In genomic region chr11:11929059-11929458, GRCm38 (mm10) we compare ENCODE assay signal across 31 mouse cellular contexts. TPM values are rescaled to one million over a fixed set of nuclear protein-coding genes. Genes with fewer than 3 reads are reported as not detected.
DNase-seq lines count a peak whose midpoint lies in the region; ATAC-seq and TF ChIP-seq lines count a peak whose summit lies in the region.
"Had no signal": no experiment of that assay in that cellular context is flagged by ENCODE, and none has a peak within 500 bp of the region (broad histone marks: within the 10 kb centered on the region; RNA-seq: fewer than 3 reads in every experiment).

No protein-coding gene starts in this region.

- no peak overlapping the region for H3K4me2 ChIP-seq in heart, embryonic 15.5 days
- H3K4me2 ChIP-seq in kidney, postnatal 0 days (ENCODE audit: low read length): no peak overlapping the region
- H3K4me2 ChIP-seq in stomach, embryonic 16.5 days (ENCODE audit: low read depth, low read length): no peak overlapping the region
- no peak overlapping the region for H3K4me2 ChIP-seq in stomach, postnatal 0 days (replicated peaks; ENCODE audit: low read depth)
- H3K4me2 ChIP-seq: embryonic facial prominence, embryonic 12.5 days; hindbrain, embryonic 13.5 days; liver, embryonic 13.5 days; lung, embryonic 15.5 days; midbrain, embryonic 15.5 days; neural tube, embryonic 15.5 days had no signal

- no peak for TF ChIP-seq EP300 in stomach, postnatal 0 days (optimal IDR thresholded peaks at IDR 0.05)

- H3K4me1 ChIP-seq in heart, embryonic 10.5 days: peaks cover 13% of the 10 kb centered on the region
- H3K4me1 ChIP-seq in heart, embryonic 15.5 days (replicated peaks): peaks cover 12% of the 10 kb centered on the region
- no peaks in the 10 kb centered on the region for H3K4me1 ChIP-seq in kidney, postnatal 0 days (replicated peaks; ENCODE audit: insufficient read depth, low read length)
- H3K4me1 ChIP-seq in stomach, embryonic 16.5 days (ENCODE audit: control insufficient read depth, insufficient read depth, low read length): no peaks in the 10 kb centered on the region
- no peaks in the 10 kb centered on the region for H3K4me1 ChIP-seq in stomach, postnatal 0 days (replicated peaks; ENCODE audit: control insufficient read depth, insufficient read depth)
- H3K4me1 ChIP-seq: embryonic facial prominence, embryonic 12.5 days; midbrain, embryonic 15.5 days; neural tube, embryonic 15.5 days had no signal

- no peak overlapping the region for H3K4me3 ChIP-seq in heart, embryonic 10.5 days
- no peak overlapping the region for H3K4me3 ChIP-seq in heart, embryonic 15.5 days
- H3K4me3 ChIP-seq in kidney, postnatal 0 days (replicated peaks; ENCODE audit: low read depth, low read length): no peak overlapping the region
- H3K4me3 ChIP-seq in stomach, embryonic 16.5 days (replicated peaks; ENCODE audit: low read length): no peak overlapping the region
- no peak overlapping the region for H3K4me3 ChIP-seq in stomach, postnatal 0 days (ENCODE audit: low read depth, low read length)
- H3K4me3 ChIP-seq: embryonic facial prominence, embryonic 12.5 days; hindbrain, embryonic 13.5 days; liver, embryonic 13.5 days; lung, embryonic 15.5 days; midbrain, embryonic 10.5 days; midbrain, embryonic 15.5 days; neural tube, embryonic 15.5 days had no signal

- intact Hi-C loops in heart, postnatal 25 days (cut with DNase I): no loop called here
- intact Hi-C loops in heart, postnatal 36 days (cut with DNase I): no loop called here

- H3K9me3 ChIP-seq in heart, embryonic 10.5 days: no peaks in the 10 kb centered on the region
- H3K9me3 ChIP-seq in heart, embryonic 15.5 days (replicated peaks): no peaks in the 10 kb centered on the region
- H3K9me3 ChIP-seq in kidney, postnatal 0 days (replicated peaks; ENCODE audit: low read length): no peaks in the 10 kb centered on the region
- no peaks in the 10 kb centered on the region for H3K9me3 ChIP-seq in stomach, embryonic 16.5 days (replicated peaks; ENCODE audit: control insufficient read depth, low read length)
- no peaks in the 10 kb centered on the region for H3K9me3 ChIP-seq in stomach, postnatal 0 days (ENCODE audit: control insufficient read depth, low read length)
- H3K9me3 ChIP-seq: embryonic facial prominence, embryonic 12.5 days; hindbrain, embryonic 13.5 days; liver, embryonic 13.5 days; lung, embryonic 15.5 days; midbrain, embryonic 10.5 days; midbrain, embryonic 15.5 days; neural tube, embryonic 15.5 days had no signal

- no peaks in the 10 kb centered on the region for H3K27me3 ChIP-seq in heart, embryonic 10.5 days (ENCODE audit: insufficient read depth, poor library complexity, severe bottlenecking)
- no peaks in the 10 kb centered on the region for H3K27me3 ChIP-seq in heart, embryonic 15.5 days
- no peaks in the 10 kb centered on the region for H3K27me3 ChIP-seq in kidney, postnatal 0 days (ENCODE audit: insufficient read depth, low read length)
- H3K27me3 ChIP-seq in stomach, embryonic 16.5 days (ENCODE audit: control insufficient read depth, insufficient read depth, low read length): no peaks in the 10 kb centered on the region
- no peaks in the 10 kb centered on the region for H3K27me3 ChIP-seq in stomach, postnatal 0 days (ENCODE audit: control insufficient read depth, insufficient read depth, low read length)
- H3K27me3 ChIP-seq: embryonic facial prominence, embryonic 12.5 days; hindbrain, embryonic 13.5 days; liver, embryonic 13.5 days; lung, embryonic 15.5 days; midbrain, embryonic 15.5 days; neural tube, embryonic 15.5 days; Patski had no signal

- H3K27ac ChIP-seq in heart, embryonic 10.5 days: peak overlapping the region; percentile 53
- peak overlapping the region; percentile 47 for H3K27ac ChIP-seq in heart, embryonic 15.5 days
- H3K27ac ChIP-seq in kidney, postnatal 0 days: no peak overlapping the region
- 0 out of 2 replicates have a peak overlapping the region, but pooled peaks have one; percentile 22 for H3K27ac ChIP-seq in stomach, embryonic 16.5 days (ENCODE audit: low read length)
- H3K27ac ChIP-seq in stomach, postnatal 0 days (replicated peaks): no peak overlapping the region
- H3K27ac ChIP-seq: embryonic facial prominence, embryonic 12.5 days; hindbrain, embryonic 13.5 days; liver, embryonic 13.5 days; lung, embryonic 15.5 days; midbrain, embryonic 10.5 days; midbrain, embryonic 15.5 days; neural tube, embryonic 15.5 days had no signal

- no peak overlapping the region for H3K9ac ChIP-seq in heart, embryonic 15.5 days
- no peak overlapping the region for H3K9ac ChIP-seq in kidney, postnatal 0 days (ENCODE audit: low read depth, low read length)
- no peak overlapping the region for H3K9ac ChIP-seq in stomach, embryonic 16.5 days (ENCODE audit: low read length)
- no peak overlapping the region for H3K9ac ChIP-seq in stomach, postnatal 0 days (ENCODE audit: low read length)
- H3K9ac ChIP-seq: embryonic facial prominence, embryonic 12.5 days; hindbrain, embryonic 13.5 days; liver, embryonic 13.5 days; lung, embryonic 15.5 days; midbrain, embryonic 15.5 days; neural tube, embryonic 15.5 days had no signal

- 82% methylated on average over 3 of the region's 3 CpGs for WGBS in heart, embryonic 10.5 days
- 81% methylated on average over 3 of the region's 3 CpGs for WGBS in heart, embryonic 15.5 days
- WGBS in kidney, postnatal 0 days: 86% methylated on average over 3 of the region's 3 CpGs
- 89% methylated on average over 3 of the region's 3 CpGs for WGBS in stomach, embryonic 16.5 days
- 87% methylated on average over 3 of the region's 3 CpGs for WGBS in stomach, postnatal 0 days

- no peak for ATAC-seq in heart, embryonic 15.5 days (replicated peaks; ENCODE audit: insufficient number of reproducible peaks, insufficient read depth, low FRiP score, low read depth)
- 0 out of 2 replicates have a peak, but pooled peaks have one; percentile 4 for ATAC-seq in kidney, postnatal 0 days (replicated peaks; ENCODE audit: low FRiP score, low read depth)
- no peak for ATAC-seq in stomach, embryonic 16.5 days (ENCODE audit: insufficient read depth, low FRiP score)
- no peak for ATAC-seq in stomach, postnatal 0 days (ENCODE audit: low FRiP score, low TSS enrichment)
- ATAC-seq: forebrain, embryonic 14.5 days; midbrain, embryonic 15.5 days; Patski had no signal

- no peak for TF ChIP-seq CTCF in kidney, postnatal 0 days (IDR thresholded peaks at IDR 0.05; ENCODE audit: low read depth)
- TF ChIP-seq CTCF in stomach, postnatal 0 days (IDR thresholded peaks at IDR 0.05; ENCODE audit: low read depth): no peak

- DNase-seq in heart, embryonic 10.5 days (ENCODE audit: low spot score): no peak
- no peak for DNase-seq in heart, postnatal 25 days (ENCODE audit: low spot score)
- no peak for DNase-seq in heart, postnatal 36 days
- no peak for DNase-seq in kidney, postnatal 0 days (ENCODE audit: low spot score)
- DNase-seq in kidney, adult 18-20 months: no peak
- DNase-seq in stomach, postnatal 0 days (ENCODE audit: low spot score): no peak
- DNase-seq: adrenal gland, postnatal 10 days; cerebellum, adult 9-10 months; cerebellum, postnatal 36 days; gastrocnemius, postnatal 25 days; heart, postnatal 14 days; kidney, postnatal 10 days; layer of hippocampus, postnatal 36 days; left cerebral cortex, postnatal 4 days; liver, embryonic 13.5 days; retina, postnatal 1 day; right cerebral cortex, postnatal 14 days; spleen, adult 18-20 months; thymus, adult 2 months; thymus, postnatal 36 days had no signal

- H3K36me3 ChIP-seq in heart, embryonic 10.5 days: peaks cover 50% of the 10 kb centered on the region
- H3K36me3 ChIP-seq in heart, embryonic 15.5 days: peaks cover 34% of the 10 kb centered on the region
- peaks cover 3% of the 10 kb centered on the region; the same call in 1 of the 2 replicates for H3K36me3 ChIP-seq in kidney, postnatal 0 days (ENCODE audit: insufficient read depth, low read length)
- H3K36me3 ChIP-seq in stomach, embryonic 16.5 days (ENCODE audit: control insufficient read depth, insufficient read depth, low read length): no peaks in the 10 kb centered on the region
- H3K36me3 ChIP-seq in stomach, postnatal 0 days (ENCODE audit: control insufficient read depth, insufficient read depth, low read length): no peaks in the 10 kb centered on the region
- H3K36me3 ChIP-seq: midbrain, embryonic 15.5 days had no signal

RNA-seq across cellular contexts. Expression of gene Ddc, which starts 31.1 kb away (rescaled TPM):
- 34.5 and 42.8 TPM in 2 replicates for polyA plus RNA-seq in heart, embryonic 10.5 days (2016; fragmentation: Nextera tagmentation; extraction: Ambion mirVana)
- 1 to 10 TPM; 2.5 TPM for total RNA-seq in heart, postnatal 25 days (2021)
- polyA plus RNA-seq in heart, embryonic 15.5 days (2015; fragmentation: Nextera tagmentation; extraction: Ambion mirVana): 92.1 and 115 TPM in 2 replicates
- total RNA-seq in heart, postnatal 36 days (2021): 1 to 10 TPM; 2.1 to 2.4 TPM
- polyA plus RNA-seq in kidney, postnatal 0 days (2015; fragmentation: Nextera tagmentation; extraction: Ambion mirVana): 14.2 and 17.4 TPM in 2 replicates
- 48.7 and 49.1 TPM in 2 replicates for polyA plus RNA-seq in stomach, embryonic 16.5 days (2015; fragmentation: Nextera tagmentation; extraction: Ambion mirVana)
- 24.0 and 24.1 TPM in 2 replicates for polyA plus RNA-seq in stomach, postnatal 0 days (2015; fragmentation: Nextera tagmentation; extraction: Ambion mirVana)
- total RNA-seq: megakaryocyte progenitor cell, adult 5-6 weeks had no signal

Comparison
In these comparisons a context has a peak if more than half of its experiments do, and no peak if none do; other contexts are left out.
1. H3K27ac ChIP-seq: peak in heart, embryonic 10.5 days (single experiment), heart, embryonic 15.5 days (single experiment) and stomach, embryonic 16.5 days (single experiment); none in kidney, postnatal 0 days (single experiment) and stomach, postnatal 0 days (single experiment).